Mouse (Mus musculus) cortical plate, adult 2 months (tissue): ENCODE results near the gene Gm11444. TPM values are rescaled to one million over a fixed set of nuclear protein-coding genes. Genes with fewer than 3 reads are reported as not detected.

Experiments used
- H3K27ac ChIP-seq: fragments of 200-500 bp; 2 replicates; pipeline ENCODE4 v1.5.1; 2012; ENCODE audit warnings: low read length, control low read depth, inconsistent platforms; ENCODE audit not compliant: insufficient read depth
- H3K4me1 ChIP-seq: fragments of 200-500 bp; 2 replicates; pipeline ENCODE4 v1.6.1; 2011; ENCODE audit warnings: low read length; ENCODE audit not compliant: control insufficient read depth, insufficient read depth
- H3K4me3 ChIP-seq: fragments of 200-500 bp; 2 replicates; pipeline ENCODE4 v1.5.1; 2011; ENCODE audit warnings: mild to moderate bottlenecking, low read length, control low read depth; ENCODE audit not compliant: insufficient read depth
- CTCF ChIP-seq: fragments of 200-500 bp; IDR thresholded peaks from 2 replicates; pipeline ENCODE4 v1.5.1; 2011; ENCODE audit warnings: mild to moderate bottlenecking, control low read depth, low read length; ENCODE audit not compliant: insufficient read depth; ENCODE audit errors: extremely low read depth
- POLR2A ChIP-seq: fragments of 200-500 bp; IDR thresholded peaks from 2 replicates; pipeline ENCODE4 v1.6.1; 2011; ENCODE audit warnings: mild to moderate bottlenecking, low read length, control low read depth; ENCODE audit not compliant: insufficient read depth; ENCODE audit errors: extremely low read depth
- polyA plus RNA-seq: library from polyadenylated mRNA; depleted of rRNA; stranded (reverse); fragments of >200 nt; gene quantifications from 2 replicates; pipeline ENCODE4 v1.2.3, GENCODE M21; 2012; rRNA removed

The Gm11444 gene
- polyA plus RNA-seq: not detected in 2 replicates

- H3K4me3 ChIP-seq: no peak within 1 kb of the TSS
- TF ChIP-seq POLR2A (no peak), CTCF (no peak)
- no peak within 1 kb of the TSS for H3K27ac ChIP-seq
- no peaks in the 10 kb centered on the region for H3K4me1 ChIP-seq
Measured at GRCm38 (mm10) chr11:85850233-85850632, at the start of gene Gm11444. Gene Gm11444 (minus strand): TSS chr11:85850333.

GRCm38 (mm10) chr11:85896335-85896985, 46.3 kb upstream of the Gm11444 start:
- TF ChIP-seq POLR2A (no peak), CTCF (no peak)
- Histone ChIP-seq H3K27ac (no peak overlapping the region), H3K4me1 (no peaks in the 10 kb centered on the region), H3K4me3 (no peak overlapping the region)

GRCm38 (mm10) chr11:85894731-85895545, 44.8 kb upstream of the Gm11444 start:
- no peak overlapping the region for H3K4me3 ChIP-seq
- TF ChIP-seq POLR2A: no peak
- no peak for TF ChIP-seq CTCF
- H3K27ac ChIP-seq: no peak overlapping the region
- H3K4me1 ChIP-seq: no peaks in the 10 kb centered on the region

- Histone ChIP-seq H3K4me1 (no peaks in the 10 kb centered on the region), H3K4me3 (no peak overlapping the region), H3K27ac (no peak overlapping the region)
- TF ChIP-seq CTCF (no peak), POLR2A (no peak)
Measured at GRCm38 (mm10) chr11:85894136-85894530, 44.0 kb upstream of the Gm11444 start.

- Histone ChIP-seq H3K27ac (no peak overlapping the region), H3K4me3 (no peak overlapping the region), H3K4me1 (no peaks in the 10 kb centered on the region)
- TF ChIP-seq POLR2A (no peak), CTCF (no peak)
Measured at GRCm38 (mm10) chr11:85893400-85894135, 43.4 kb upstream of the Gm11444 start.

GRCm38 (mm10) chr11:85892771-85893170, 42.6 kb upstream of the Gm11444 start:
- Histone ChIP-seq H3K4me3 (no peak overlapping the region), H3K27ac (no peak overlapping the region), H3K4me1 (no peaks in the 10 kb centered on the region)
- no peak for TF ChIP-seq POLR2A
- no peak for TF ChIP-seq CTCF

GRCm38 (mm10) chr11:85891692-85892040, 41.5 kb upstream of the Gm11444 start:
- TF ChIP-seq POLR2A (no peak), CTCF (no peak)

GRCm38 (mm10) chr11:85891010-85891691, 41.0 kb upstream of the Gm11444 start:
- no peak for TF ChIP-seq CTCF
- H3K4me3 ChIP-seq: no peak overlapping the region

More at GRCm38 (mm10) chr11:85891692-85892040, 41.5 kb upstream of the Gm11444 start:
- Histone ChIP-seq H3K27ac (no peak overlapping the region), H3K4me1 (no peaks in the 10 kb centered on the region), H3K4me3 (no peak overlapping the region)

GRCm38 (mm10) chr11:85890563-85890845, 40.4 kb upstream of the Gm11444 start:
- TF ChIP-seq CTCF (no peak), POLR2A (no peak)
- Histone ChIP-seq H3K27ac (no peak overlapping the region), H3K4me3 (no peak overlapping the region), H3K4me1 (no peaks in the 10 kb centered on the region)

More at GRCm38 (mm10) chr11:85891010-85891691, 41.0 kb upstream of the Gm11444 start:
- no peaks in the 10 kb centered on the region for H3K4me1 ChIP-seq
- H3K27ac ChIP-seq: no peak overlapping the region
